Mouse (Mus musculus) cerebellum, adult 2 months (tissue): ENCODE results near the gene Psmb9.

Experiments
- CTCF ChIP-seq: fragments of 200-500 bp; IDR thresholded peaks from 2 replicates; pipeline ENCODE4 v1.5.1; 2011; ENCODE audit warnings: low read depth, mild to moderate bottlenecking, control low read depth, low read length, moderate library complexity, borderline replicate concordance; ENCODE audit not compliant: insufficient read depth
- POLR2A ChIP-seq: fragments of 200-500 bp; IDR thresholded peaks from 2 replicates; pipeline ENCODE4 v1.6.1; 2011; ENCODE audit warnings: low read length, control low read depth, borderline replicate concordance; ENCODE audit not compliant: insufficient read depth

DNA sequence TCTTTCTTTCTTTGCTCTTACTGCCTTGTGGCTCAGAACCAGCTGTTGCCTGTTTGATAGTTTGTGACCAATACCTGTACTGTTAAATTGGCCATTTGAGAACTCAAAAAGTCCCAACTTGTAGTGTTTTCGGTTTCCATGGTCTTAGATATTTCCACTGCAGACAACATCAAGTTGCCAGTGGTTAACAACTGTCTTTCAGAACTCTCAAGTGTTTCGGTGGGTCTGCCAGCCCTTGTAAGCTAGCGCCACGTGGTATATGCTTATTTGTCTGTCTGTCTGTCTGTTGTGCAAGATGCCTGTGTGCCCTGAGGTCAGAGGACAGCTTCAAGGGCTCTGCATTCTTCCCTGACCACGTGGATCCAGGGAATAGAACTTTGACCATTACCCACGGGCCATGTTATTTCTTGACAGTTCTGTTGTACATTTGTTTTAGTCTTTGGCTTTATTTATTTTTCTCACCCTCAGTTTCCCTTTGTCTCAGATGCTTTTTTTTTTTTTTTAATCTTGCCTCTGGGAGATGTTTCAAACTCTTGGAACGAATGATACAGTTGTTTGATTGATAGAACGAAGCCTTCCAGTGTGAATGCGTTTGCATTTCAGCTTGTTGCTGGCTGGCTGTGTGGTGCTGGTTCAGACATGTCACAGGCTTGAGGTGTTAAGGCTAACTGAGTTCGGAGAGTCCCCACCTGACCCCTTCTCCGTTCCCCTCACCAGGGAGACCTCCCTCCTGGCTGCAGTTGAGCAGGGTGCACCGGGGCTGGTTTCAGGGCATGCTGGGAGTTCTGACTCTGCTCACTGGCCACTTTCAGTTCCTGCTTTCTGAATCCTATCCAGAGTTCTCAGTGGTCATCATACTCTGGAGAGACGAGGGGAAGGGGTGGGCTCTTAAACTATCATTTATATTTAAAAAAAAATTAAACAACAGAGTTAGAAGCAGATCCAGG lies 7.4 kb downstream of the Psmb9 start:
- TF ChIP-seq POLR2A (no peak), CTCF (no peak)
